Mouse (Mus musculus) erythroblast, adult 5-6 weeks (primary cell): Measurements from ENCODE around the gene Kri1. TPM values are rescaled to one million over a fixed set of nuclear protein-coding genes. Genes with fewer than 3 reads are reported as not detected.
"Not testable (repeated sequence)": the region's sequence is repeated elsewhere in the genome, so short reads cannot be mapped to it uniquely, and the experiment has no call there.

Source experiments
- ATAC-seq: replicated peaks from 2 replicates; pipeline ENCODE4 v1.8.0; 2016; ENCODE audit warnings: moderate number of reproducible peaks, mild to moderate bottlenecking, moderate TSS enrichment, inconsistent platforms; ENCODE audit not compliant: poor library complexity, low FRiP score, severe bottlenecking
- total RNA-seq, 2 experiments: library from RNA; stranded (forward) in 1 of 2; stranded (reverse) in 1 of 2; fragments of 150-400 nt in 1 of 2; fragments of 200-764, 138-1000 nt in 1 of 2; gene quantifications; 2 replicates each; pipeline versions ENCODE4 v1.2.3 to v1.2.4; 2015 to 2017; ENCODE audit warnings: low replicate concordance in 2 of 2

Gene Kri1
- total RNA-seq (2015; ENCODE audit: low replicate concordance) (14.0 and 26.7 TPM in 2 replicates), total RNA-seq (2017; ENCODE audit: low replicate concordance) (16.7 and 22.3 TPM in 2 replicates)

DNA sequence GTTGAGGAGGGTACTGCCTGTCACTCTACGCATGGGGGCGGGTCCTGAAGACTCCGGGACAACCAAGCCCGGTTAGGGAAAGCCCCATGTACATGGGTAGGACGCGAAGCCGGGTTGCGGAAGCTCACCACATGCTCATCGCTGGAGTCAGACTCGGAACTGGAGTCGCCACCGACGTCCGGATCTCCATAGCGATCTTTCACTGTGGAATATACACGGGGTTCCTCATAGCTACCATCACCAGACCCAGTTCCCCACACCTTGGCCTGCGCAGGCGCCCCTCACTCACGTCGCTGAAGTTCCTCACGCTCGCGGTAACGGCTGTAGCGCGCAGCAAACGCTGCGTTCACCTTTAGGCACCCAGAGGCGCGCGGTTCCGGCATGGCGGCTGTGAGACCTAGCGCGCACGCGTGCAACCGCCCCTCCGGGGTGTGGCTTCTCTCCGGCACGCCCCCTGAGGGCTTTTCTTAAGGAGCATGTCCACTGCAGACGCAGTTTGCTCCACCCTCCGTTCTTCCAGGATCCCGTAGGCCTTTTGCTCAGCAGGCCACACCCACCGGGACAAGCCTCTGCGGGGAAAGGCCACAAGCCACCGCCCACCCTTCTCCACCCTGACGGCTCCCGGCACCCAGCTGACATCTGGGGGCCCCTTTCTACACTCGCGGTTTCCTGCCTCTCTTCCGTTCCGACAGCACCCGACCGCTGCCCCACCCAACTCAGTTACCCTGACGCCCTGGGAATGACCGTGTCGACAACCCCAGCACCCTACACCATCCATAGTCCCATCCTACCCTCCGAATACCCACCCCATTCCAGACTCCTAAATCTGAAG is at the start of gene Kri1:
Gene Kri1 (minus strand): TSS at position 399 of the 832 bp plus-strand sequence.
- peak; percentile 72 for ATAC-seq

DNA sequence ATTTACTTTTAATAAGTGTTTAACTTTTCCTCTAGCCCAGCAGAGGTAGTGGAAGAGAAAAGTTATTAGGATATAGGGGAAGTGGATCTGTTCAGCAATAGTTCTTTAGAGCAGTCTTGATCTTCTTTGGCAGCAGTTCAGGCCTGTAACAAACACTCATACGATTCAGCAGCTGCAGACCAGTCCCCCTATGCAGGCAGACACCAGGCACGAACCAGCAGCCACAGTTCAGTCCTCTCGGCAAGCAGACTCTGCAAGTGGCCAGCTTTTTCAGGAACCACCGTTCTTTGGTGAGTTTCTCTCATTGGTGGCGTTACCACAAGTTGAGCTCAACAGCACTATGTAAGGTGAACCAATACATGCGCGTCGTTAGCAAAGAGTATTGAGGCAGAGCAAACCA is 48.7 kb upstream of the Kri1 start:
- no peak for ATAC-seq

DNA sequence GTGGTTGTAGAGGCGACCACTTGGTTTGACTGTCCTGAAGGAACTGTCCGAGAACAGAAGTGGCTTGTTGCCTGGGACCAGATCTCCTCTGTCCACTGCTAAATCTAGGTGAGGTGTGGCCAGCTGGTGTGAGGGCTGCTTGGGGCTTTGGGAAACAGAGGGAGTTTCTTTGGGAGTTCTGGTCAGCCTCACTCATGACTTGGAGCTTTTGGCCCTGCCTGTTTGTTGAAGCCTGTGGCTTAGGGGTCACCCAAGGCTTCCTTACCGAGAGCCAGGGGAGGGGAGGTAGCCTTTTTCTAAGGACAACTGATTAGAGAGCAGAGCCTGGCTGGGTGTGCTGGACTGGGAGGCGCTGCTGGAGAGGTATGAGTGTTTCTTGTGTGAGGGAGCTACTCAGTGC is 47.6 kb upstream of the Kri1 start:
- ATAC-seq: no peak

DNA sequence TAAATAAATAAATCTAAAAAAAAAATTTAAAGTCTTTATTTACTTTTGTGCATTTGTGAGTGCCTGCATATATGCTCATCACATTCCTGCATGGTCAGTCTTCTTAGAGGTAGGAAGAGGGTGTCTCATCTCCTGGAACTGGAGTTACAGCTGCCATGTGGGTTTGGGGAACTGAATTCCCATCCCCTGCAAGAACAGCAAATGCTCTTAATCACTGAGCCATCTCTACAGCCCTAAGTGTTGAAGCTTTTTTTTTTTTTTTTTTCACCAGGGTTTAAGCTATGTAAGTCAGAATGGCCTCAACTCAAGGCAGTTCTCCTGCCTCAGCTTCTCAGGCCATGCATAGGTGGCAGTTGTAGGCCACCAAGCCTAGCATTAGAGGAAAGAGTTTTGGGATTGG is 47.0 kb upstream of the Kri1 start:
- ATAC-seq: no peak

DNA sequence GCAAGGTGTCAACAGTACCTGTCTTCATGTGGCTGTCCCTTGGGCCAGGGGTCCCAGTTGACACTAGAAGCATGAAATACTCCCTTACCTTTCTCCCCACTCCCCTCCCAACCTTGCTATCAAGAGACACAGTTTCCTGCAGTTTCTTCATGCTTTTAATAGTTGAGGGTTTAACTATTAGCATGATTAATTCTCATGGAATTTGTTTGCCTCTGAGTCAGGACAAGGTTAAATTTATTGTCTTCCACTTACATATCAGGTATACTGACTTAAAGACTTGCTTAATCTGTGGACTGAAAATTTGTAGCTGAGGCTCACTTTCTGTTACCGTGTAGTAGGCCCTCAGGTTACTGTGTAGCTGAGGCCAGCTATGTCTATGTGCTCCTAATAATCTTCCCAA is 45.8 kb upstream of the Kri1 start:
- ATAC-seq: no peak

DNA sequence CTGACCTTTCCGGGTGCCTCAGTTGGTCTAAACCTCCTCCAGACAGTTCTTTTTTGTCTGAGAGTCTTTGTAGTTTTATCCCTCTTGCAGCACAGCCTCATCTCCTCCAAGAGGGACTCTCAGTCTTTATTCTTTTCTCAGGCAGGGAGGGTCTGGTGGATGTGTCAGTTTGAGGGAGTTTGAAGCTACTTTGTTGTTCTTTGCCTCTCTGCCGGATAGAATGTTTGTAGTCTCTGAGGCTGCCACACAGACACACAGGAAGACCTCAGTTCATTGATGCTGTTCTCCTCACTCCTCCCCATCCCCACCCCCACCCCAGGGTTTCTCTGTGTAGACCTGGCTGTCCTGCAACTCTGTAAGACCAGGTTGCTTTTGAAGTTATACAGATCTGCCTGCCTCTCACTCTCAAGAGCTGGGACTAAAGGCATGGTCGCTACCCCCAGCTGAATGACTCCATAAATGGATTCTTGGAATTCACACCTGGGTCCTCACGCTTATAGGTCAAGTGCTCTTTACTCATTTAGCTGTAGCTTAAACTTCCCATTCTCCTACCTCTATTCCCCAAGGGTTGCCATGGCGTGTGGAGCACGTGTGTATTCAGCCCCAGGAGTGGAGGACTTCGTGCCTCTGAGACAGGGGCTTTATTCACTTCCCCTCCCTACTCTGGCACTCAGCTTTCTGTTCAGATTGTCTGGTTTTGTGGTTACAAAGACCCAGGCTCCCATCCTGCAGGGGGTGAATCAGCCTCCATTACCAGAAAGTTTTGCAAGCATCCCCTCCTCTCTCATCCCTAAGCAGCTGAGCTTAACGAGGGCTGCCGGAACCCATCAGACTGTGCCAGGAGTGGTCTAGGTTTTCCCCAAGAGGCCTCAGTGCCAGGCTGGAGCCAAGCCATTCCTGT is 44.6 kb upstream of the Kri1 start:
- no peak for ATAC-seq

DNA sequence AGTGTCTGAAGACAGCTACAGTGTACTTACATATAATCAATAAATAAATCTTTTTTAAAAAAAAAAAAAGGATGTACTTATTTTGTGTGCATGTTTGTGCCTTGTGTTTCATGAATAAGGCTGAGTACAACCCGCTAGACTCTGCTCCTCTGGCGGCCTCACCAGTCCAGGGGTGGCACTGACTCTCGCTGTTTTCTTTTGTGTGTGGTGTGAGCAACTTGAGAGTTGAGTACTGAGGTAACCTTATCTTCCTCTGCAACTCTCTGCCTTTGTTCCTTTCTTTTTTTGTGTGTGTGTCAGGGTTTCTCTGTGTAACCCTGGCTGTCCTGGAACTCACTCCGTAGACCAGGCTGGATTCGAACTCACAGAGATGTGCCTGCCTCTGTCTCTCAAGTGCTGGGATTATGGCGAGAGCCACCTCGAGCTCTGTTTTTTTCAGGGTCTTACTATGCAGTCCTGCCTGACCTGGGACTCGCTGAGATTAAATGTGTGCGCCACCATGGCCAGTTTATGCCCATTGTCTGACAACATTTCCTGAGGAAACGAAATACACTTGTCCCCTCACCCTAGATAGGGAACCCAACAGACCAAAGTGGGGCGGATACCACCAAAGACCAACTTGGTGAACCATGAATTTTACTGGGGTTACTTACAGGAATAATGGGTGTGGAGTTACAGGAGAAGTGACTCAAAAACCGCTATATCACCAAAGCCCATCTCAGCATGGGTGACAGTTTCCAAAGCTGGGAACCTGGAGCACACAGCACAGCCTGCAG is 43.8 kb upstream of the Kri1 start:
- no peak for ATAC-seq

DNA sequence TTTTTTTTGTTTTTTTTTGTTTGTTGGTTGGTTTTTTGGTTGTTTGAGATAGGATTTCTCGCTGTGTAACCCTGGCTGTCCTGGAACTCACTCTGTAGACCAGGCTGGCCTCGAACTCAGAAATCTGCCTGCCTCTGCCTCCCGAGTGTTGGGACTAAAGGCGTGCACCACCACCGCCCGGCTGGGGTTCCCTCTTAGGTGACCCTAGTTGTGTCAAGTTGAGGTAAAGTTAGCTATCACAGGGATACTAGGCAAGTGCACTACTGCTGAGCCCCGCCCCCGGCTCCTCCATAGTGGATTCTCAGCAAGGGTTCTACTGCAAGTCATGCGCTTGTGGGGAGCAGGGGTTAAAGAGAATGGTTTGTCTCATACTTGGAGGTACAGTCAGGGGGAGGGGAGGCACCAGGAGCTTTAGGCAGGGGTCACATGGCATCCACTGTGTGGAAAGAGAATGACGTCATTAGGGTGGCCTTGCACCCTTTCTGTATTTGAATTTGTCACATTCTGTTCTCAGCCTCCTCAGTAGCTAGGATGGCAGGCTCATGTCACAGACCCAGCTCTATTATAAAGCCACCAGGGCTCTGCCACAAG is 42.0 kb upstream of the Kri1 start:
- no peak for ATAC-seq

DNA sequence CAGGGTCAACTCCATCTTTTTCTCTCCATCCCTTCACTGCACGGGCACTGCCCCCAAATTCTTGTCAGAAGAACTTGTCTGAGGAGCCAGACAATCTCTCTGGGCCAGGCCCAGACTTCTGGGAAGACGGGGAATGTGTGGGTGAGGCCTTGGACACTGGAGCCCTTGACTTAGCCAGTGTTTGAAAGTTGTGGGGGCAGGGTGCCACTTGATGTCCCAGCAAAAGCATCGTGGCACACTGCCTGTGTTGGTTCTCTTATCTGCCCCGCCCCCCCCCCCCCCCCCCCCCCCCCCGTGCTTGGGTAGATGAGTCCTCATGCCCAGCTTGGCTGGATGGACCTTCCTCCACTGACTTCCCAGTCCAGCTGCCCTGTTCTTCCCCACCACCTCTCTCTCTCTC is 41.3 kb upstream of the Kri1 start:
- no peak for ATAC-seq

DNA sequence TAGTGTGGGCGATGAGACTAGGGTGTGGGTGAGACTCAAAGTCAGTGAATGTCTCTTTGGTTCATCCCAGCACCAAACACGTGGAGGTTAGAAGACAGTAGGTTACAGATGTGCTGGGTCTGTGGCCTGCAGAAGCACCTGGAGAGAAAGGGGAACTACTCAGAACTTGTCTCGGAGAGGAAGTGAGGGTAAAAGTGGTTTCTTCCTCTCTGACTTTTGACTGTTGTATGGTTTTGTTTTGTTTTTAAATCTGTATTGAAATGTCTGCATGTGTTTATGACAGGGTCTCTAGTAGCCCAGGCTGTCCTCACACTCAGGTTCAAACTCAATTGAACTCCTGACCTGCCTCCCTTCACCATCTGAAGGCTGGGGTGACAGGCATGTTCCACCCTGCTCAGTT is 40.3 kb upstream of the Kri1 start:
- ATAC-seq: no peak

DNA sequence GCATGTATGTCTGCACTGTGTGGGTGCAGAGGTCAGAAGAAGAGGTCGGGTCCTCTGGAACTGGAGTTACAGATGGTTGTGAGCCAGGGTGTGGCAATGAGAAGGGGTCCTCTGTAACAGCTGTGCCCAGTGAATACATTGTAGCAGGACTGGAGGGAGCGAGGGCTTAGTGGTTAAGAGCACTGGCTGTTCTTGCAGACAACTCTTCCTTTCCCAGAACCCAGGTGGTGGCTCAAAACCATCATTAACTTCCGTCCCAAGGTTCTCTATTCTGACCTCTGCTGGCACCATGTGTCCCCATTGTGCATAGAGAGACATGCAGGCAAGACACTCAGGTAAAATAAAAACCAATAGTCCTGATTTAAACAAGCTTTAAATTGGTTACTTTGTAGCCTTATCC is 39.8 kb upstream of the Kri1 start:
- no peak for ATAC-seq

DNA sequence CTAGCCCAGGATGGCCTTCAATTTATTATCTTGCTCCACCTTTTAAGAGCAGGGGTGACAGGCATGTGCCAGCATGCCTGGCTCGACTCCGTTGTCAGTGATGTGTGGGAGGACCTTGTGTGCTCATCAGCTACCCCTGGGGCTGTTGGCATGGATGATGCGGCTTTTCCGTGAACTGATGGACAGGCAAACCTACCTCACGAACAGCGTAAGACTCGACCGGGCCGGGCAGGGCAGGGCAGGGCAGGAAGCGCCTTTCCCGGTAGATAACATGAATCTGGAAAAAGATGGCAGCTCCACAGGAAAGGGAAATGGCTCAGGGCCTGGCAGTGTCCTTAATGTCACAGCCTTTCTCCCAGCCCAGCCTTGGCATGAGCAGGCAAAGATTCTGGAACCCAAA is 36.5 kb upstream of the Kri1 start:
- ATAC-seq: no peak

DNA sequence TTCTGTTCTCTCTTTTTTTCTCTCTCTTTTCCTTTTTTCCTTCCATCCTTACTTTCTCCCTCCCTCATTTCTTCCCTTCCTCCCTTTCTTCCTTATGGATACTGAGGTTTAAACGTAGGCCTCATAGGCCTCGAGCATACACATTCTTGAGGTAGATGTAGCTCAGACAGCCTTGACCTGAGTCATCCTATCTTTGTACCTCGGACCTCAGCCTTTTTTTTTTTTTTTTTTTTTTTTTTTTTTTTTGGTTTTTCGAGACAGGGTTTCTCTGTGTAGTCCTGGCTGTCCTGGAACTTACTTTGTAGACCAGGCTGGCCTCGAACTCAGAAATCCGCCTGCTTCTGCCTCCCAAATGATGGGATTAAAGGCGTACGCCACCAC is 35.1 kb upstream of the Kri1 start:
- ATAC-seq: not testable (repeated sequence)

DNA sequence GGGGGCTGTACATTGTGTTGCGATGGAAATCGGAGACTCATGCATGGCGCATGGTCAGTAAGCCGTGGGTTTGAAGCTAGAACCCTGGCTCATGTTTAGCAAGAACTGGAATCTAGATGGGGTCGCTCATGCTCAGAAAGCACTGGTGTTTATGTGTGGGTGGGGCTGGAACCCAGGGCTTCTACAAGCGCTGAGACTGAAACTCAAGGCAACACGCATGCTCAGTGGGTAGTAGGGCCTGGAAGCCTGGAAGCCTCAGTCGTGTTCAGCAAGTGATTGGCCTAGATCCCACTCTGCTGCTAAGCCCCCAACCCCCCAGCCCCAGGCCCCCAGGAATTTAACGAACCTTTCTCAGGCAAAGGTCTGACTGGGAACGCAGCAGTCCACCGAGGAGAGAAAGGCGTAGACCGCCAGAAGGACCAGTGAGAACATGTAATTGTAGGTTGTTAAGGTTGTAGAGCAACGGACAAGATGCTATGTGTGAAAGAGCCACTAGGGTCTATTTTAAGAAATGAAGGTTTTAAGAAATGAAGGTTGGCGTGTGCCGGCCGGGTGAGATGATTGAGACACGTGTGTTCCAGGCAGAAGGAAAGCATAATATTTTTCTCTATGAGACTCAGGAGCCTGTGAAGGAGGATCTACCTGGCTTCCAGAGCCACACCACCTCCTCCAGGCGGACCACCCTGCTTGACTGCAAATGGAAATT is 34.6 kb upstream of the Kri1 start:
- no peak for ATAC-seq

DNA sequence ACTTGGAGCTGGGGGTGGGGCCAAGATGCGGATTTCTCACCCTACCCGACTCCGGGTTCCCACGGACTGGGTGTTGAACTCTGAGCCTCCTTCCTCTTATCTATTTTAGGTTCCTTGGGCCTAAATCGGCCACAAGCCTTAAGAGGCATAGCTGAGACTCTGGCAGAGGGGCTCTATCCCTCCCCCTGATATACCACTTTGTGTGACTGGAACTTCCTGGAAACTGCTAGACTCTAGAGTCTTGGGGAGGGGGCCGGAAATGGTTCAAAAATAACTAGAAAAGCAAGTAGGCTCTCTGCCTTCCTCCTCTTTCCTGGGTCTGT is 33.7 kb upstream of the Kri1 start:
- ATAC-seq: peak; percentile 42

DNA sequence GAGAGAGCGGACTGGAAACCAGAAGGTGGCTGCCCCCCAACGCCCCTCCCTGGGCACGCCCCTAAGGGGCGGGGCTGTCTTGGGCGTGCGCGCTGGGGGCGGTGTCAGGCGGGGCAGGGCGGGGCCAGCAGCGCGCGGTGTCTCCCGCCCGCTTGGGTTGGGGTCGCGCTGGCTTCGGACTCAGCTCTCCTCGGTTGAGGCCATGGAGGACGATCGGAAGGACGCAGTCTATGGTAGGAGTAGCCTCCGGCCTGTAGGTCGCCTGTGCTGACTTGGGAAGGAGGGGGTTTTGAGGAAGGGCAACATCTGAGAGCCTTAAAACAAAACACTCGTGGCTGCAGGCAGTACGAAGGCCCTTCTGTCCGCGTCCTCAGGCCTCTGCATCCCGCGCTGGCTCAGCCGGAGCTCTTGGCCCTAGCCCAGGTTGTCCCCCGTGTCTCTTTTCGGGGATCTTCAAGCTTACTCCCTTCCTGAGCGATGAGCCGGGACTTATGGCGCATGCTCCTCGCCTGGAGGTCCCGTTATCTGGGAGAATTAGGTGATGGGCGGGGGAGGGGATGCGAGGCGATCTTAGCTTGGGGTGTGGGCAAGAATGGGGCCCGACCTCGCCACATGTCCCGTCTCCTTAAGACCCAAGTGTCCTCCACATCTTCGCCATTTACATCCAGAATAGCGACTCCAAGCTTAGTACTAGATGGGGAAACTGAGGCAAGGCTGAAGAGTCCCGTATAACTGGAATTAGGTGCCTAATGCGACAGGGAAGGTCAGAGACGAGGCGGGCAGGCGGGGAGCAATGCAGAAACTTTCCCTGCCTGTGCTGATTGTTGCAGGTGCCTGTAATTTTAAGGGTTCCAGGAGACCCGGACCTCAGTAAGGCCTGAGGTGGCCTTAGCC is 33.1 kb upstream of the Kri1 start, which contains the start of gene Slc44a2:
Gene Slc44a2 (plus strand): TSS at position 80 of the 894 bp plus-strand sequence.
- ATAC-seq: peak; percentile 90

DNA sequence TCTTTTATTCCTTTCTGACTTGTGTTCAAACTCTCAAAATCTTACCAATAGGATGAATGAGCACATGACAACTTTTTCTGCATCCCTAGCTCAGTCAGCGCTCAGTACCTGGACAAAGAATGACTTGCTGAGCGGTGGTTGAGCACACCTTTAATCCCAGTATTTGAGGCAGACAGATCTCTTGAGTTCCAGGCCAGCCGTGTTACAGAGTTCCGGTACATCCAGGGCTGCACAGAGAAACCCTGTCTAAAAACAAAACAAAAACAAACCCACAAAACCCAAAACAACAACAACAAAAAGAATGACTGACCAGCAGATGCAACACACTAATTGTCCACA is 32.5 kb upstream of the Kri1 start:
- ATAC-seq: peak; percentile 21; the same call in 1 of the 2 replicates

DNA sequence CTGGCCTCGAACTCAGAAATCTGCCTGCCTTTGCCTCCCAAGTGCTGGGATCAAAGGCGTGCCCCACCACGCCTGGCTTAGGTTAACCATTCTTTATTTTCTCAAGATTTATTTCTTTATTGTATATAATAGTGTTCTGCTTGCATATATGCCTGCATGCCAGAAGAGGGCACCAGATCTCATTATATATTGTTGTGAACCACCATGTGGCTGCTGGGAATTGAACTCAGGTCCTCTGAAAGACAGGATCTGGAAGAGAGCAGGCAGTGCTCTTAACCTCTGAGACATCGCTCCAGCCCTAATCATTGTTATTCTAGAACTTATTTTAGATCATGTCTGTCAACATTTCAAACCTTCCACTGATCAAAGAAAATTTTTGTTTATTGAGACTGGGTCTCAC is 31.7 kb upstream of the Kri1 start:
- ATAC-seq: no peak
